Comparison of ENCODE assay signal across 8 mouse cellular contexts in genomic region chrX:50572191-50573095, GRCm38 (mm10).
DNase-seq lines count a peak whose midpoint lies in the region; ATAC-seq and TF ChIP-seq lines count a peak whose summit lies in the region.
"Not testable (repeated sequence)": the region's sequence is repeated elsewhere in the genome, so short reads cannot be mapped to it uniquely, and the experiment has no call there.

No protein-coding gene starts in this region.

- 60% methylated on average over 14 of the region's 14 CpGs for WGBS in embryonic facial prominence, embryonic 13.5 days
- 52% methylated on average over 14 of the region's 14 CpGs for WGBS in heart, embryonic 11.5 days (ENCODE audit: insufficient replicate concordance)
- WGBS in hindbrain, postnatal 0 days = 59% methylated on average over 14 of the region's 14 CpGs
- 74% methylated on average over 14 of the region's 14 CpGs for WGBS in lung, postnatal 0 days
- 65% methylated on average over 14 of the region's 14 CpGs for WGBS in neural tube, embryonic 11.5 days

- peak overlapping the region; percentile 18; the same call in 1 of the 2 replicates for H3K4me2 ChIP-seq in embryonic facial prominence, embryonic 13.5 days
- not testable (repeated sequence) for H3K4me2 ChIP-seq in heart, embryonic 11.5 days; hindbrain, postnatal 0 days (ENCODE audit: low read depth, low read length); neural tube, embryonic 11.5 days (ENCODE audit: low read depth)
- H3K4me2 ChIP-seq in lung, postnatal 0 days (replicated peaks; ENCODE audit: low read depth, low read length) = 0 out of 2 replicates have a peak overlapping the region, but pooled peaks have one; percentile 8

- not testable (repeated sequence) for H3K9me3 ChIP-seq in embryonic facial prominence, embryonic 13.5 days; heart, embryonic 11.5 days (replicated peaks; ENCODE audit: control insufficient read depth, low read length); hindbrain, postnatal 0 days (ENCODE audit: low read length); lung, postnatal 0 days (ENCODE audit: low read length); neural tube, embryonic 11.5 days (ENCODE audit: control insufficient read depth, low read length)

- not testable (repeated sequence) for ATAC-seq in embryonic facial prominence, embryonic 13.5 days (ENCODE audit: insufficient number of reproducible peaks, insufficient read depth, low FRiP score, low TSS enrichment, low read depth); heart, embryonic 11.5 days (replicated peaks; ENCODE audit: insufficient number of reproducible peaks, low FRiP score, low TSS enrichment); neural tube, embryonic 11.5 days (ENCODE audit: insufficient read depth, low FRiP score, low TSS enrichment)
- ATAC-seq in hindbrain, postnatal 0 days = peak; percentile 70
- ATAC-seq in lung, postnatal 0 days = peak; percentile 85

- H3K36me3 ChIP-seq in embryonic facial prominence, embryonic 13.5 days; heart, embryonic 11.5 days (ENCODE audit: control insufficient read depth, insufficient read depth, low read length); hindbrain, postnatal 0 days (ENCODE audit: insufficient read depth, low read length); lung, postnatal 0 days (ENCODE audit: insufficient read depth, low read length); neural tube, embryonic 11.5 days (ENCODE audit: control insufficient read depth, insufficient read depth, low read length): not testable (repeated sequence)

- H3K9ac ChIP-seq in embryonic facial prominence, embryonic 13.5 days; heart, embryonic 11.5 days (ENCODE audit: low read depth, low read length); hindbrain, postnatal 0 days (replicated peaks; ENCODE audit: low read length); lung, postnatal 0 days (replicated peaks; ENCODE audit: low read depth); neural tube, embryonic 11.5 days (ENCODE audit: low read length): not testable (repeated sequence)

- TF ChIP-seq EP300 in lung, postnatal 0 days (IDR thresholded peaks at IDR 0.05) = not testable (repeated sequence)

- peak; percentile 85 for DNase-seq in R1 (ENCODE audit: low read depth, low spot score)
- DNase-seq in hindbrain, postnatal 0 days (ENCODE audit: low spot score) = peak; percentile 80
- DNase-seq in left cerebral cortex, adult 2 months (ENCODE audit: extremely low spot score in 1 of 2, low spot score in 2 of 2) = peak in 1 of 2 experiments; percentile 80
- DNase-seq in lung, postnatal 0 days (ENCODE audit: low spot score) = peak; percentile 65
- DNase-seq in neural tube, embryonic 11.5 days (ENCODE audit: low spot score) = peak; percentile 67
- DNase-seq in urinary bladder, adult 2 months (ENCODE audit: low spot score) = peak; percentile 58

- not testable (repeated sequence) for H3K27ac ChIP-seq in embryonic facial prominence, embryonic 13.5 days; heart, embryonic 11.5 days (ENCODE audit: low read depth, low read length); lung, postnatal 0 days (ENCODE audit: low read length); neural tube, embryonic 11.5 days (ENCODE audit: low read depth, low read length)
- 0 out of 2 replicates have a peak overlapping the region, but pooled peaks have one; percentile 41 for H3K27ac ChIP-seq in hindbrain, postnatal 0 days
- peak overlapping the region; percentile 88 for H3K27ac ChIP-seq in left cerebral cortex, adult 2 months

- not testable (repeated sequence) for H3K4me1 ChIP-seq in embryonic facial prominence, embryonic 13.5 days; heart, embryonic 11.5 days (ENCODE audit: control insufficient read depth, insufficient read depth, low read length); hindbrain, postnatal 0 days (ENCODE audit: insufficient read depth, low read length); lung, postnatal 0 days (ENCODE audit: insufficient read depth, low read depth, low read length); neural tube, embryonic 11.5 days (ENCODE audit: control insufficient read depth, insufficient read depth, low read length)

- not testable (repeated sequence) for H3K27me3 ChIP-seq in embryonic facial prominence, embryonic 13.5 days; heart, embryonic 11.5 days (ENCODE audit: control insufficient read depth, insufficient read depth, low read length); hindbrain, postnatal 0 days (ENCODE audit: insufficient read depth, low read length); lung, postnatal 0 days (replicated peaks; ENCODE audit: insufficient read depth, low read length); neural tube, embryonic 11.5 days (ENCODE audit: control insufficient read depth, insufficient read depth, low read length)

- intact Hi-C loops in left cerebral cortex, adult 2 months (cut with DNase I) = not testable (repeated sequence)

- peak; percentile 68 for TF ChIP-seq CTCF in hindbrain, postnatal 0 days (IDR thresholded peaks at IDR 0.05; ENCODE audit: low read depth)
- peak; percentile 60 for TF ChIP-seq CTCF in left cerebral cortex, adult 2 months (IDR thresholded peaks at IDR 0.05)
- peak; percentile 77 for TF ChIP-seq CTCF in lung, postnatal 0 days (IDR thresholded peaks at IDR 0.05)

- H3K4me3 ChIP-seq in embryonic facial prominence, embryonic 13.5 days = peak overlapping the region; percentile 24
- H3K4me3 ChIP-seq in heart, embryonic 11.5 days (ENCODE audit: low read depth, low read length) = peak overlapping the region; percentile 18; the same call in 1 of the 2 replicates
- H3K4me3 ChIP-seq in hindbrain, postnatal 0 days (ENCODE audit: low read length) = peak overlapping the region; percentile 19
- H3K4me3 ChIP-seq in left cerebral cortex, adult 2 months = peak overlapping the region; percentile 45
- peak overlapping the region; percentile 19; the same call in 1 of the 2 replicates for H3K4me3 ChIP-seq in lung, postnatal 0 days (ENCODE audit: low read depth, low read length)
- not testable (repeated sequence) for H3K4me3 ChIP-seq in neural tube, embryonic 11.5 days (ENCODE audit: low read depth, low read length)
